Mouse (Mus musculus) CD4-positive, CD25-positive, alpha-beta regulatory T cell, adult 4 months (primary cell): ENCODE results near the gene Slc35b3. TPM values are rescaled to one million over a fixed set of nuclear protein-coding genes. Genes with fewer than 3 reads are reported as not detected.

Source experiments
- ATAC-seq: one replicate; pipeline ENCODE4 v1.8.0; 2017
- polyA plus RNA-seq, 2 experiments: library from polyadenylated mRNA; unstranded; fragments of 100-300 nt; shearing (Covaris generic); gene quantifications; one replicate each; pipeline ENCODE4 v1.2.1; 2017

Slc35b3 gene
- polyA plus RNA-seq, 2 experiments from 2014 or later = 75.2 to 83.9 TPM

DNA sequence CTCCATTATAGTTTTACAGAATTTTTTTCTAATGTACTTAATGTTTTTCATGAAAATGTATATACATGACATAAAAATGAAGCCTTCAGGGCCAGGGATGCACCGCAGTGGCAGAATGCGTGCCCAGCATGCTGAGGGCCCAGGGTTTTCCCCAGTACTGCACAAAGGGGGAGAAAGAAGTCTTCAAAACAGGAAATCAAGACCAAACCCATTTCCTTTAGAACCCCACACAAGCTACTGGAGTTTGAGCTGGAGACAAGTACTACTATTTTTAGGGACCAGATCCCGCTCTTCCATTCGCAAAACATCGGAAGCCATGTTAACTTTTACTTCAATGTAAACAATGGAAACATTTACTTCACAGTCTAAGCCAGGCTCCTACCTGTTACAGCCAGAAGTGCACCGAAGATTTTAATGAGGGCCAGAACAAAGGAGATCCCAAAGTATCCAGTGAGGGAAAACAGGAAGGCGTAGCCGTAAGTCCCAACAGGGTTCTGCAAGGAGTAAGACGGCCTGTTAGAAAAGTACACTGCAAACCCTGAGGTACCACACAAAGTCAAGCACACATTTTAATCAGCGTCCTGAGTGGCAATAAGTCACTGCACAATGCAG lies 23.7 kb downstream of the Slc35b3 start:
- peak; percentile 85 for ATAC-seq

DNA sequence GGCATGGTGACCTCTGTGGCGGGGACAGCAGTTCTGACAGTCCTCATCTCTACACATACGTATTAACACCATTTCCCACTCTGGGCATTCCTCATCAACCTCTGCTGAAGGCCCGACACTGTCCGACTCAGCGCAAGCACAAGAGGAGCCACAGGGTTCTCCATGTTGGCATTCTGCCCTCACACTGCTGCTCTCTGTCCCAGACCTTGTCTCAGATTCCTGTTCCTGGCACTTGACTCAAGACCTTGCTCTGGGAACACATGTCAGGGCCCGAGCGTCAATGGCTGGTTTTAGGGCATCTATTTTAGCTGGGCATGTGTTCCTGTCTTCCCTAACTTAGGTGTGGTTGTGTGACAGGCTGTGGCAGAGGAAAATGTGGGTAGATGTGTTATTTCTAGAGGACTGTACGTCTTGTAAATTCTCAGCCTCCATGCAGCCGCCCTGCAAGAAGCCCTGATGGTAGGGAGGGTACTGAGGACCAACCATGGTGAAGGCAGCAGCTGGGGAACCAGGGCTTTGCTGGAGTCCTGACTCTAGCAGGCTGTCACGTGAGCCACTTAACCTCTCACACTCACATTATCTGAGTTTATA lies 24.7 kb downstream of the Slc35b3 start:
- no peak for ATAC-seq

- ATAC-seq = no peak
Observed at GRCm38 (mm10) chr13:38929843-38930578, 30.7 kb downstream of the Slc35b3 start.

DNA sequence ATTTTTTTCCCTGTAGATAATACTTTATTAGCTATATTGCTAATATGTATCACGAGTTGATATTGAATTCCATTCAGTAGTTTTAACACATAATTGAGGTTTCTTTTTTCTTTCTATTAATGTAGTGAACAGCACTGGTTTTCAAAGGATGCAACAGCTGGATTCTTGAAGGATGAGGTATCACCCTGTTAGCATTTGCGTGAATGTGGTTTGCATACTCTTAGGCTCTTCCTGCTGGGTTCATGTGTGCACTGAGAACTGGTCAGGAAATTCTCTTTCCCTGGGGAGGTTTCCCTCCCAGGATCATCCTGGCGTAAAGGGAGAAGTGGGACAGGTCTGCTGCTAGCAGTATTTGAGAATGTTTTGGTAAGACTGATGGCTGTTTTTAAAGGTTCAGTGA lies 38.0 kb downstream of the Slc35b3 start:
- ATAC-seq = no peak

DNA sequence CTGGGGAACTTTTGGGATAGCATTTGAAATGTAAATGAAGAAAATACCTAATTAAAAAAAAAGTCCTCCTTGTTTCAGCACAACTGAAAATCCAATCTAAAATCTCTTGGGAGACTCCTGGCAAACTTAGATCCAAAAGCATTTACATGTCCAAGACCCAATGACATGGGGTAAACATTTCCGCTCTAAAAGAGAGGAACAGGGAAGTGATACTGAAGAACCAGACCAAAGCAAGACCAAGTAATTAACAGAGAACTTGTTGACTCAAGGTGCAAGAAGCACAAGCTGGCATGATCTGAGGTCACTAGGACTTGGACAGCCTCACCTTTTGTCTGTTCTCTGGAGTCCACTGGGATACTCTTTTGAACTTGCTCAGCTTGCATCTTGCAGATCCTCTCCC lies 39.4 kb downstream of the Slc35b3 start:
- ATAC-seq = no peak

DNA sequence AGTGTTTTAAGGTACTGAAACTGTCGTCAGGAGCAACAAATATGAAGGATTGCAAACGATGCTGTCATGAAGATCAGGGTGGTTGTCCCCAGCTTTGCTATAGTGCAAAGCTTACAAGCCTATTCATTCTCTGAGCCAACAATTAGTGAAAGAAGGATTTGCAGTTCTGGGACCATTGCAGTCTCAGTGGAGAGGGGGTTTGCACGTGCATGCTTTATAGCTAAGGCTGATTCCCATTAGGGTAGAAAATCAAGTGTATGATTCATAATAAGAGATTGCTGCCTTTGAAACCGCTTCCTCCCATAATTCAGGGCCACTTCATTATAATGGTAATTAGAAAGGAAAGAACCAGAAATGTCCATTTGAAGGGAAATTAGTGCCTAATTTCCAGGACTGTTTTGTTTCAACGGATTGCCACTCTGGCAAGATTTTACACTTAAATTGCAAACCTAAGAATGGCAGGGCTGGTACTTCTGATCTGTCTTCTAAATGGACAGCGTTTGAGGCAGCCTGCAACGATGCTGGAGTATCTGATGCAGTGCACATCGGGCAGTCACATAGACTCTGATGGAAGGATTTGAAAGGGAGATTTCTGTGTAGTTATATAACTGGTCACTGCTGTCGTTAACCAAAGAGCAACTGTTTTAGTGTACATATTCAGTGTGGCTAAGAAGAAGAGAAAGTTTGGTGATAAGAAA lies 42.3 kb downstream of the Slc35b3 start:
- ATAC-seq = no peak

DNA sequence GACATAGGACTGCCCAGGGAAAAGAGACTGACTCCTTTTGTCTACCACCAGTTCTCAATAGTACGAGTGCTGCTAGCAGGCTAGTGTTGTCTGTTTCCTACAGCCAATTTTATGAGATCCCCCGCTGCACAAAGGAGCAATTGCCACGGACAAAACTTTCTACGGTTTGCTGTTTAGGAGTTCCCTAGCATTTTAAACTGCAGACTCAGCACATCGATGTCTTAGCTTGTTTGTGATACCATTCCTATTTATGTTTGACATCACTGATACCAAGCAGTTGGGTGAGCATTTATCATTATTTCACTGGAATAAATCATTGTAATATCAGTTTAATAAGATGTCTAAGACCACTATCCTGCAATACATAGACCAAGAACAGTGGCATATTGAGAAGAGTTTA lies 43.1 kb downstream of the Slc35b3 start:
- ATAC-seq = no peak

DNA sequence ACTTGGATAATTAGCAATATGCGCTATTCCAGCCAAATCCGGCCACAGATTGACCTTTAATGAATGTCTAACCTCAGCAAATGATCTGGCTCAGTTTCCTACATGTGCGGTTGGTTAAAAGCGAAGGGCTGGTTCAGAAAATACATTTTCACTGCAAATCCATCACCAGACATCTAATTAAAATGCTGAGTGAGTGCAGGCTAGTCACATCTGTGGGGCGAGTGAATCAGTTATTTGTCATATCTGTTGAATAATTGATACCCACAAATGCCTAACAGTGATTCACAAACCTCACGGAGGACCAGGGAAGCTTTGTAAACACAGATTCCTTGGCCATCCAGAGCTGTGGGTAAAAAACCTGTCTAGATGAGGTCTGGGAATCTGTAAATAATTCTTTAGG lies 45.9 kb downstream of the Slc35b3 start:
- no peak for ATAC-seq

DNA sequence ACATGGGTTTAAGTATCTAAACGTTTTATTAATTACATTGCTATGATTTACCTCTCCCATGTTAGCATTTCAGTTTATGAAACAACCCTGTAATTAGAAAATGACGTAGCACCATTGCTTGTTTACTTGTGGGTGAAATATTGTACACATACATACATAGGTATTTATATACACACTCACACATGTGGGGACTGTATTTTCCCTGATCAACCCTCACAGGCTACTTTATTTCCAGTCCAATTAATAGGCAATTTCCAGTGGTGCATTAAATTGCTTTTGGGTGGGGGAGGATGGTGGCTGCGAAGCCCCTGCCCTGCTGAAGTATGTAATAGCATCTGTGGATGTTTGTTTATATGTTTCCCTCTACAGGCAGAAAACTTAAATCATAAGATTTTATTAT lies 68.3 kb downstream of the Slc35b3 start:
- ATAC-seq = no peak
